Mouse (Mus musculus) ES-Bruce4 (cell line): Measurements from ENCODE around the gene Elf4. TPM values are rescaled to one million over a fixed set of nuclear protein-coding genes. Genes with fewer than 3 reads are reported as not detected.
A peak's percentile ranks its signal among the peaks of the same experiment; 100 is the strongest.

Experiments used
- H3K27ac ChIP-seq: 2 replicates; pipeline ENCODE4 v1.5.1; 2012; ENCODE audit warnings: low read length, inconsistent platforms; ENCODE audit not compliant: insufficient read depth
- H3K27me3 ChIP-seq: 2 replicates; pipeline ENCODE4 v1.6.1; 2012; ENCODE audit warnings: mild to moderate bottlenecking, low read length, inconsistent platforms; ENCODE audit not compliant: control insufficient read depth, poor library complexity, insufficient read depth, severe bottlenecking
- H3K36me3 ChIP-seq: 2 replicates; pipeline ENCODE4 v1.6.1; 2012; ENCODE audit warnings: inconsistent platforms, mild to moderate bottlenecking, low read length, moderate library complexity; ENCODE audit not compliant: control insufficient read depth, poor library complexity, insufficient read depth, severe bottlenecking
- H3K4me1 ChIP-seq: one replicate; pipeline ENCODE4 v1.8.1; 2011; ENCODE audit warnings: low read length; ENCODE audit not compliant: control insufficient read depth, insufficient read depth
- H3K4me3 ChIP-seq: 2 replicates; pipeline ENCODE4 v1.5.1; 2011; ENCODE audit warnings: low read depth, mild to moderate bottlenecking, low read length
- H3K9ac ChIP-seq: 2 replicates; pipeline ENCODE4 v1.6.1; 2012; ENCODE audit warnings: low read depth, mild to moderate bottlenecking, inconsistent platforms; ENCODE audit not compliant: poor library complexity, severe bottlenecking
- H3K9me3 ChIP-seq: replicated peaks from 2 replicates; pipeline ENCODE4 v1.6.1; 2012; ENCODE audit warnings: mild to moderate bottlenecking, low read length, inconsistent platforms; ENCODE audit not compliant: control insufficient read depth, poor library complexity, insufficient read depth, severe bottlenecking
- CTCF ChIP-seq: IDR thresholded peaks from one replicate; pipeline ENCODE4 v1.8.1; 2011; ENCODE audit warnings: low read depth, low read length
- EP300 ChIP-seq: IDR thresholded peaks from 2 replicates; pipeline ENCODE4 v1.6.1; 2011; ENCODE audit warnings: low read depth, low read length; ENCODE audit not compliant: insufficient read depth
- POLR2A ChIP-seq: IDR thresholded peaks from one replicate; pipeline ENCODE4 v1.8.1; 2011; ENCODE audit warnings: low read length; ENCODE audit not compliant: insufficient read depth
- polyA plus RNA-seq: library from polyadenylated mRNA; stranded (reverse); fragments of >200 nt; gene quantifications from 2 replicates; pipeline ENCODE4 v1.2.4, GENCODE M21; 2011; ENCODE audit warnings: low read depth; ENCODE audit not compliant: missing spikeins, insufficient read depth, insufficient read length

Elf4 gene
- 5.6 and 6.1 TPM in 2 replicates for polyA plus RNA-seq

- Histone ChIP-seq H3K4me1 (peaks cover 7% of the 10 kb centered on the region), H3K9ac (peak within 1 kb of the TSS; percentile 49), H3K9me3 (no peaks in the 10 kb centered on the region), H3K27ac (peak within 1 kb of the TSS; percentile 6; the same call in 1 of the 2 replicates), H3K36me3 (no peaks in the 10 kb centered on the region), H3K27me3 (no peaks in the 10 kb centered on the region), H3K4me3 (peak within 1 kb of the TSS; percentile 90)
- TF ChIP-seq CTCF (peak; percentile 74), EP300 (0 out of 2 replicates have a peak, but pooled peaks have one; percentile 6), POLR2A (no peak)
Observed at GRCm38 (mm10) chrX:48462754-48463507, at the start of gene Elf4. Gene Elf4 (minus strand): TSS chrX:48463132.

GRCm38 (mm10) chrX:48493763-48494162 is 30.8 kb upstream of the Elf4 start:
- Histone ChIP-seq H3K9me3 (no peaks in the 10 kb centered on the region), H3K36me3 (peaks cover 11% of the 10 kb centered on the region), H3K9ac (no peak overlapping the region), H3K27me3 (no peaks in the 10 kb centered on the region), H3K4me3 (no peak overlapping the region), H3K4me1 (no peaks in the 10 kb centered on the region), H3K27ac (no peak overlapping the region)
- TF ChIP-seq CTCF, result no peak
- TF ChIP-seq EP300, result no peak
- TF ChIP-seq POLR2A, result no peak

GRCm38 (mm10) chrX:48481687-48482086 is 18.8 kb upstream of the Elf4 start:
- TF ChIP-seq CTCF, result no peak
- no peak for TF ChIP-seq POLR2A
- no peak for TF ChIP-seq EP300
- H3K27me3 ChIP-seq, result no peaks in the 10 kb centered on the region

GRCm38 (mm10) chrX:48481095-48481494 is 18.2 kb upstream of the Elf4 start:
- no peaks in the 10 kb centered on the region for H3K4me1 ChIP-seq
- no peak overlapping the region for H3K9ac ChIP-seq
- no peaks in the 10 kb centered on the region for H3K9me3 ChIP-seq
- peaks cover 13% of the 10 kb centered on the region for H3K36me3 ChIP-seq
- H3K27me3 ChIP-seq, result no peaks in the 10 kb centered on the region
- no peak overlapping the region for H3K27ac ChIP-seq
- no peak overlapping the region for H3K4me3 ChIP-seq
- no peak for TF ChIP-seq CTCF
- no peak for TF ChIP-seq EP300
- no peak for TF ChIP-seq POLR2A

More at GRCm38 (mm10) chrX:48481687-48482086, 18.8 kb upstream of the Elf4 start:
- H3K27ac ChIP-seq, result no peak overlapping the region
- H3K4me1 ChIP-seq, result no peaks in the 10 kb centered on the region
- H3K4me3 ChIP-seq, result no peak overlapping the region
- peaks cover 11% of the 10 kb centered on the region for H3K36me3 ChIP-seq
- no peak overlapping the region for H3K9ac ChIP-seq
- H3K9me3 ChIP-seq, result no peaks in the 10 kb centered on the region

GRCm38 (mm10) chrX:48467355-48467946 is 4.5 kb upstream of the Elf4 start:
- no peak overlapping the region for H3K4me3 ChIP-seq
- H3K9me3 ChIP-seq, result no peaks in the 10 kb centered on the region
- no peaks in the 10 kb centered on the region for H3K27me3 ChIP-seq
- H3K27ac ChIP-seq, result no peak overlapping the region
- no peak overlapping the region for H3K9ac ChIP-seq
- H3K36me3 ChIP-seq, result no peaks in the 10 kb centered on the region
- H3K4me1 ChIP-seq, result no peaks in the 10 kb centered on the region
- TF ChIP-seq EP300 (no peak), CTCF (no peak), POLR2A (no peak)

GRCm38 (mm10) chrX:48466174-48466573 is 3.2 kb upstream of the Elf4 start:
- Histone ChIP-seq H3K27ac (no peak overlapping the region), H3K9ac (no peak overlapping the region), H3K27me3 (no peaks in the 10 kb centered on the region), H3K36me3 (no peaks in the 10 kb centered on the region), H3K4me1 (peaks cover 2% of the 10 kb centered on the region), H3K9me3 (no peaks in the 10 kb centered on the region), H3K4me3 (no peak overlapping the region)
- TF ChIP-seq POLR2A (no peak), EP300 (no peak), CTCF (no peak)
